Mouse (Mus musculus) kidney, postnatal 4 days (tissue): ENCODE results near the gene Pgpep1l.
A peak's percentile ranks its signal among the peaks of the same experiment; 100 is the strongest.
"Not testable (repeated sequence)": the region's sequence is repeated elsewhere in the genome, so short reads cannot be mapped to it uniquely, and the experiment has no call there.

Experiments
- DNase-seq, 2 experiments: peaks; one replicate each; pipeline ENCODE4 v3.0.0; 2021; ENCODE audit warnings: mixed read lengths in 2 of 2

The Pgpep1l gene

GRCm38 (mm10) chr7:68264028-68264453 lies at the start of gene Pgpep1l:
TSS of gene Pgpep1l (minus strand) at chr7:68264233.
- DNase-seq: peak; percentile 71 to 83

GRCm38 (mm10) chr7:68313038-68313782 lies 49.2 kb upstream of the Pgpep1l start:
- peak in 1 of 2 experiments; percentile 28 for DNase-seq

GRCm38 (mm10) chr7:68312395-68312794 lies 48.4 kb upstream of the Pgpep1l start:
- DNase-seq: no peak

- peak; percentile 17 to 51 for DNase-seq
These were observed 47.4 kb upstream of the Pgpep1l start for GRCm38 (mm10) chr7:68311469-68311868.

GRCm38 (mm10) chr7:68306756-68307155 lies 42.7 kb upstream of the Pgpep1l start:
- no peak for DNase-seq

- no peak for DNase-seq
These were observed 41.9 kb upstream of the Pgpep1l start for GRCm38 (mm10) chr7:68305781-68306575.

GRCm38 (mm10) chr7:68303685-68304084 lies 39.7 kb upstream of the Pgpep1l start:
- DNase-seq: no peak

GRCm38 (mm10) chr7:68302586-68303433 lies 38.8 kb upstream of the Pgpep1l start:
- DNase-seq: peak; percentile 70 to 78

GRCm38 (mm10) chr7:68301160-68301559 lies 37.1 kb upstream of the Pgpep1l start:
- DNase-seq: peak; percentile 45 to 54

GRCm38 (mm10) chr7:68298381-68299076 lies 34.5 kb upstream of the Pgpep1l start:
- no peak for DNase-seq

- DNase-seq: no peak
These were observed 32.5 kb upstream of the Pgpep1l start for GRCm38 (mm10) chr7:68296487-68296886.

GRCm38 (mm10) chr7:68293997-68294789 lies 30.2 kb upstream of the Pgpep1l start:
- peak; percentile 39 to 58 for DNase-seq

GRCm38 (mm10) chr7:68291603-68292002 lies 27.6 kb upstream of the Pgpep1l start:
- no peak for DNase-seq

- DNase-seq: no peak
These were observed 25.0 kb upstream of the Pgpep1l start for GRCm38 (mm10) chr7:68289081-68289480.

- DNase-seq: not testable (repeated sequence)
These were observed 24.0 kb upstream of the Pgpep1l start for GRCm38 (mm10) chr7:68288000-68288399.

GRCm38 (mm10) chr7:68287582-68287981 lies 23.5 kb upstream of the Pgpep1l start:
- no peak for DNase-seq

- no peak for DNase-seq
These were observed 22.8 kb upstream of the Pgpep1l start for GRCm38 (mm10) chr7:68286526-68287481.

- no peak for DNase-seq
These were observed 21.8 kb upstream of the Pgpep1l start for GRCm38 (mm10) chr7:68285851-68286298.

GRCm38 (mm10) chr7:68283776-68284175 lies 19.7 kb upstream of the Pgpep1l start:
- DNase-seq: no peak

- not testable (repeated sequence) for DNase-seq
These were observed 19.1 kb upstream of the Pgpep1l start for GRCm38 (mm10) chr7:68283133-68283520.
